21 mouse cellular contexts compared by ENCODE assay signal in genomic region chr15:96591876-96592417, GRCm38 (mm10). TPM values are rescaled to one million over a fixed set of nuclear protein-coding genes. Genes with fewer than 3 reads are reported as not detected.
A peak's percentile ranks its signal among the peaks of the same experiment; 100 is the strongest.
DNase-seq lines count a peak whose midpoint lies in the region; ATAC-seq lines count a peak whose summit lies in the region.
"Had no signal": no experiment of that assay in that cellular context is flagged by ENCODE, and none has a peak within 500 bp of the region (broad histone marks: within the 10 kb centered on the region; RNA-seq: fewer than 3 reads in every experiment).

No protein-coding gene starts in this region.

- no peaks in the 10 kb centered on the region for H3K27me3 ChIP-seq in forebrain, embryonic 11.5 days (ENCODE audit: control insufficient read depth, insufficient read depth, low read length)
- no peaks in the 10 kb centered on the region for H3K27me3 ChIP-seq in forebrain, embryonic 12.5 days
- H3K27me3 ChIP-seq in stomach, embryonic 16.5 days (ENCODE audit: control insufficient read depth, insufficient read depth, low read length) = no peaks in the 10 kb centered on the region
- H3K27me3 ChIP-seq: CH12.LX; hindbrain, embryonic 12.5 days had no signal

- ATAC-seq in forebrain, embryonic 11.5 days (replicated peaks; ENCODE audit: low FRiP score) = no peak
- ATAC-seq in forebrain, embryonic 12.5 days (ENCODE audit: low FRiP score) = no peak
- peak; percentile 56; the same call in 1 of the 2 replicates for ATAC-seq in stomach, embryonic 16.5 days (ENCODE audit: insufficient read depth, low FRiP score)
- ATAC-seq: activated CD4-positive, CD25-positive, alpha-beta regulatory T cell, adult 4 months; forebrain, embryonic 16.5 days had no signal

- H3K36me3 ChIP-seq in forebrain, embryonic 11.5 days (ENCODE audit: control insufficient read depth, insufficient read depth, low read length) = peaks cover 1% of the 10 kb centered on the region; the same call in 1 of the 2 replicates
- H3K36me3 ChIP-seq in forebrain, embryonic 12.5 days (replicated peaks) = peaks cover 55% of the 10 kb centered on the region
- no peaks in the 10 kb centered on the region for H3K36me3 ChIP-seq in stomach, embryonic 16.5 days (ENCODE audit: control insufficient read depth, insufficient read depth, low read length)

- no peak overlapping the region for H3K27ac ChIP-seq in forebrain, embryonic 11.5 days (ENCODE audit: low read depth, low read length)
- H3K27ac ChIP-seq in forebrain, embryonic 12.5 days = no peak overlapping the region
- peak overlapping the region; percentile 21 for H3K27ac ChIP-seq in stomach, embryonic 16.5 days (ENCODE audit: low read length)
- H3K27ac ChIP-seq: midbrain, embryonic 10.5 days had no signal

- no peak overlapping the region for H3K4me2 ChIP-seq in forebrain, embryonic 11.5 days (ENCODE audit: low read depth, low read length, severe bottlenecking)
- no peak overlapping the region for H3K4me2 ChIP-seq in forebrain, embryonic 12.5 days
- H3K4me2 ChIP-seq in stomach, embryonic 16.5 days (ENCODE audit: low read depth, low read length) = no peak overlapping the region
- H3K4me2 ChIP-seq: hindbrain, embryonic 12.5 days had no signal

- WGBS in forebrain, embryonic 11.5 days = 81% methylated on average over 10 of the region's 10 CpGs
- WGBS in forebrain, embryonic 12.5 days = 80% methylated on average over 10 of the region's 10 CpGs
- WGBS in stomach, embryonic 16.5 days = 46% methylated on average over 10 of the region's 10 CpGs

- H3K4me1 ChIP-seq in forebrain, embryonic 11.5 days (replicated peaks; ENCODE audit: control insufficient read depth, insufficient read depth, low read length) = peaks cover 4% of the 10 kb centered on the region; the same call in 1 of the 2 replicates
- H3K4me1 ChIP-seq in forebrain, embryonic 12.5 days = peaks cover 27% of the 10 kb centered on the region
- peaks cover 10% of the 10 kb centered on the region; the same call in 1 of the 2 replicates for H3K4me1 ChIP-seq in stomach, embryonic 16.5 days (ENCODE audit: control insufficient read depth, insufficient read depth, low read length)

- H3K4me3 ChIP-seq in forebrain, embryonic 11.5 days (ENCODE audit: low read depth, low read length) = no peak overlapping the region
- H3K4me3 ChIP-seq in forebrain, embryonic 12.5 days (replicated peaks) = no peak overlapping the region
- no peak overlapping the region for H3K4me3 ChIP-seq in stomach, embryonic 16.5 days (replicated peaks; ENCODE audit: low read length)
- H3K4me3 ChIP-seq: hindbrain, embryonic 12.5 days; midbrain, embryonic 10.5 days had no signal

- peak; percentile 21 for DNase-seq in forebrain, embryonic 11.5 days (ENCODE audit: low spot score)
- peak; percentile 46 to 49 for DNase-seq in heart, postnatal 10 days
- DNase-seq in heart, adult 11 months = no peak
- peak; percentile 38 for DNase-seq in retina, adult 2 months (ENCODE audit: low read depth, low spot score)
- no peak for DNase-seq in retina, postnatal 1 day
- DNase-seq in natural killer cell, adult 2 months (ENCODE audit: low spot score in 2 of 2) = no peak
- DNase-seq: adrenal gland, postnatal 25 days; cerebellum, adult 8-10 months; gastrocnemius, postnatal 10 days; kidney, adult 2 months; kidney, postnatal 36 days; liver; right cerebral cortex, postnatal 4 days; thymus, postnatal 14 days had no signal

- no peaks in the 10 kb centered on the region for H3K9me3 ChIP-seq in forebrain, embryonic 11.5 days (ENCODE audit: control insufficient read depth, low read length)
- H3K9me3 ChIP-seq in forebrain, embryonic 12.5 days = no peaks in the 10 kb centered on the region
- no peaks in the 10 kb centered on the region for H3K9me3 ChIP-seq in stomach, embryonic 16.5 days (replicated peaks; ENCODE audit: control insufficient read depth, low read length)
- H3K9me3 ChIP-seq: hindbrain, embryonic 12.5 days; midbrain, embryonic 10.5 days had no signal

- intact Hi-C loops in heart, postnatal 10 days (cut with DNase I) = no loop called here

- no peak overlapping the region for H3K9ac ChIP-seq in forebrain, embryonic 11.5 days (ENCODE audit: low read length)
- H3K9ac ChIP-seq in forebrain, embryonic 12.5 days = no peak overlapping the region
- H3K9ac ChIP-seq in stomach, embryonic 16.5 days (ENCODE audit: low read length) = no peak overlapping the region
- H3K9ac ChIP-seq: hindbrain, embryonic 12.5 days had no signal

RNA-seq across cellular contexts. Expression of gene Slc38a1, which starts 50.8 kb away (rescaled TPM):
- polyA plus RNA-seq in forebrain, embryonic 11.5 days (2014; fragmentation: Nextera tagmentation; extraction: Ambion mirVana) = 134 and 139 TPM in 2 replicates
- polyA plus RNA-seq in forebrain, embryonic 12.5 days (2016; fragmentation: Nextera tagmentation; extraction: Ambion mirVana) = 148 and 166 TPM in 2 replicates
- total RNA-seq in heart, postnatal 10 days (2021) = 10 to 100 TPM; 51.6 to 60.4 TPM
- 55.6 and 58.0 TPM in 2 replicates for polyA plus RNA-seq in stomach, embryonic 16.5 days (2015; fragmentation: Nextera tagmentation; extraction: Ambion mirVana)

Comparison
In these comparisons a context has a peak if more than half of its experiments do, and no peak if none do; other contexts are left out.
1. DNase-seq: peak in forebrain, embryonic 11.5 days (single experiment), heart, postnatal 10 days (2 of 2) and retina, adult 2 months (single experiment); none in heart, adult 11 months (single experiment), retina, postnatal 1 day (single experiment) and natural killer cell, adult 2 months (0 of 2).